ENCODE assay signal across 8 mouse cellular contexts in the genomic region with DNA sequence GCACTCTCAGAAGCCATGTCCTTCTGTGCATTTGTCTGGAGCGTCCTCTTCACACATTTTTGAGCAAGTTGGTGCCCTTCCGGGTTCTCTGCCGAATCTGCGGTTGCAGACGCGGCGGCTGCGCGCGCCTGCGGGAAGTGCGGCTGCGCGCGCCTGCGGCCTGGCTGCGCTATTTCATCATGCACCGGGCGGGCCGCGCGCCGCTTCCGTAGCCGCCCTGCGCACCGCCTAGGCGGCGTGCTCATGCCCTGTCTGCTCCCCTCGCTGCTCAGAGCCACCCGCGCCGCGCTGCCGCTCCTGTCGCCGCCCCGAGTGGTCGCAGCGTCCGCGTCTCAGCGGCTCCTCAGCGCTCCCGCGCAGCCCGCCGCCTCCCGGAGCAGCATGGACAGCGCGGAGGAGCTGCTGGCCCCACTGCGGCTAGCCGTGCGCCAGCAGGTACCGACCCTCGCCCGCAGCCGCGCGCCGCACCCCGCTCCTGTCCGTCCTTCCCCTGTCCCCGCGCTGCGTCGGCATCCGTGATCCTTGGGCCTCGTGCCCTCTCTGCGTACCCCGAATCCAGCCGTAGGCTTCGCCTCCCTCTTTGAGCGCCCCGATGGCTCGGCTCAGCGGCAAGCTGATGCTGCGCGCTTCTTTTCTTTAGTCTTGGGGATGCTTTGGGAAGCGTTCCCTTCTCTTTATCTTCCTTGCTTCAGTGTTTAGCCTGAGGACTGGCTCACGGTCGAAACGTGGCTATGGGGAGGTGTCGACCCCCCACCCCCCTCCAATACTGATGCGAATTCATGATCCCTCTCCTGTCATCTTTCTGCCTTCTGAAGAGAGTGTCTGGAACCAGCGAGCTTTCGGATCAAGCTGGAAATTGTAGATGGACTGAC. TPM values are rescaled to one million over a fixed set of nuclear protein-coding genes. Genes with fewer than 3 reads are reported as not detected.
DNase-seq lines count a peak whose midpoint lies in the region; ATAC-seq lines count a peak whose summit lies in the region.

TSS of gene Gars (plus strand) at position 209 of the 872 bp plus-strand sequence.

- ATAC-seq in inflammation-experienced regulatory T-cells, adult 6 months = peak; percentile 93
- ATAC-seq in megakaryocyte-erythroid progenitor cell, adult 5-6 weeks (replicated peaks; ENCODE audit: low FRiP score, low TSS enrichment, poor library complexity, severe bottlenecking) = peak; percentile 91

- intact Hi-C loops in gastrocnemius, postnatal 14 days (cut with DNase I; ENCODE audit: low total_unique reads) = no loop called here
- intact Hi-C loops in left cerebral cortex, postnatal 10 days (cut with DNase I) = no loop called here

- peak; percentile 88 for DNase-seq in adipocyte (ENCODE audit: low spot score)
- peak; percentile 91 for DNase-seq in embryo, embryonic 10 days (ENCODE audit: low spot score)
- peak; percentile 88 for DNase-seq in gastrocnemius, postnatal 14 days
- peak; percentile 80 to 91 for DNase-seq in left cerebral cortex, postnatal 10 days (ENCODE audit: extremely low spot score in 1 of 2, low spot score in 2 of 2)
- DNase-seq in right cerebral cortex, postnatal 25 days = peak; percentile 91
- peak; percentile 76 to 81 for DNase-seq in urinary bladder, postnatal 4 days (ENCODE audit: low spot score in 2 of 2)

RNA-seq across cellular contexts. Expression of gene Gars, which starts in this region (rescaled TPM):
- 10 to 100 TPM; 58.9 to 64.3 TPM for total RNA-seq in gastrocnemius, postnatal 14 days (2021)
- polyA plus RNA-seq in inflammation-experienced regulatory T-cells, adult 6 months (2017; shearing (Covaris generic)) = 10 to 100 TPM; 14.1 to 44.6 (median 31.2) TPM
- 100 to 1,000 TPM; 177 to 185 TPM for total RNA-seq in left cerebral cortex, postnatal 10 days (2021)
- total RNA-seq in megakaryocyte-erythroid progenitor cell, adult 5-6 weeks (2014; fragmentation: Nextera tagmentation) = 115 and 121 TPM in 2 replicates
- total RNA-seq in megakaryocyte-erythroid progenitor cell, adult 5-6 weeks (2017) = 175 and 179 TPM in 2 replicates

Comparison
In these comparisons a context has a peak if more than half of its experiments do, and no peak if none do; other contexts are left out.
1. Peak in every context shown above with its lines: DNase-seq and ATAC-seq.